Mouse (Mus musculus): ENCODE measurements around the gene Ldlrad1. TPM values are rescaled to one million over a fixed set of nuclear protein-coding genes. Genes with fewer than 3 reads are reported as not detected.

Gene Ldlrad1
- polyA plus RNA-seq, 1 experiment from 2014 or later = not detected

GRCm38 (mm10) chr4:107182796-107183195 lies 26.2 kb upstream of the Ldlrad1 start:
- no peak for ATAC-seq (ENCODE audit: low FRiP score, low read depth)
- Histone ChIP-seq H3K4me2 (replicated peaks) (no peak overlapping the region), H3K4me3 (no peak overlapping the region), H3K27ac (no peak overlapping the region), H3K36me3 (peaks cover 18% of the 10 kb centered on the region), H3K4me1 (peaks cover 19% of the 10 kb centered on the region), H3K9me3 (no peaks in the 10 kb centered on the region), H3K9ac (no peak overlapping the region), H3K27me3 (replicated peaks) (no peaks in the 10 kb centered on the region)
- 80% methylated on average over 2 of the region's 2 CpGs for WGBS

- Histone ChIP-seq H3K4me3 (no peak overlapping the region), H3K27ac (no peak overlapping the region), H3K9ac (no peak overlapping the region), H3K9me3 (no peaks in the 10 kb centered on the region), H3K36me3 (peaks cover 22% of the 10 kb centered on the region), H3K4me2 (replicated peaks) (no peak overlapping the region), H3K4me1 (peaks cover 19% of the 10 kb centered on the region), H3K27me3 (replicated peaks) (no peaks in the 10 kb centered on the region)
- ATAC-seq (ENCODE audit: low FRiP score, low read depth) = no peak
- 92% methylated on average over 4 of the region's 4 CpGs for WGBS
These were observed 25.8 kb upstream of the Ldlrad1 start for GRCm38 (mm10) chr4:107183203-107183602.

GRCm38 (mm10) chr4:107185703-107186102 lies 23.3 kb upstream of the Ldlrad1 start:
- 84% methylated on average over 3 of the region's 3 CpGs for WGBS

GRCm38 (mm10) chr4:107193841-107194240 lies 15.1 kb upstream of the Ldlrad1 start:
- WGBS = 92% methylated on average over 3 of the region's 3 CpGs
- Histone ChIP-seq H3K4me3 (no peak overlapping the region), H3K9ac (no peak overlapping the region), H3K9me3 (no peaks in the 10 kb centered on the region), H3K27ac (no peak overlapping the region), H3K27me3 (replicated peaks) (no peaks in the 10 kb centered on the region), H3K4me2 (replicated peaks) (no peak overlapping the region), H3K36me3 (peaks cover 76% of the 10 kb centered on the region), H3K4me1 (no peaks in the 10 kb centered on the region)
- no peak for ATAC-seq (ENCODE audit: low FRiP score, low read depth)

More at GRCm38 (mm10) chr4:107185703-107186102, 23.3 kb upstream of the Ldlrad1 start:
- no peak overlapping the region for H3K27ac ChIP-seq
- H3K4me3 ChIP-seq = no peak overlapping the region
- ATAC-seq (ENCODE audit: low FRiP score, low read depth) = no peak
- H3K27me3 ChIP-seq (replicated peaks) = no peaks in the 10 kb centered on the region
- no peaks in the 10 kb centered on the region for H3K9me3 ChIP-seq
- H3K36me3 ChIP-seq = peaks cover 42% of the 10 kb centered on the region
- H3K4me2 ChIP-seq (replicated peaks) = no peak overlapping the region
- no peak overlapping the region for H3K9ac ChIP-seq
- H3K4me1 ChIP-seq = peaks cover 11% of the 10 kb centered on the region

- ATAC-seq (ENCODE audit: low FRiP score, low read depth) = no peak
- 89% methylated on average over 2 of the region's 2 CpGs for WGBS
- Histone ChIP-seq H3K9ac (no peak overlapping the region), H3K27me3 (replicated peaks) (no peaks in the 10 kb centered on the region), H3K36me3 (peaks cover 83% of the 10 kb centered on the region), H3K4me2 (replicated peaks) (no peak overlapping the region), H3K4me3 (no peak overlapping the region), H3K27ac (no peak overlapping the region), H3K4me1 (no peaks in the 10 kb centered on the region), H3K9me3 (no peaks in the 10 kb centered on the region)
These were observed 12.5 kb upstream of the Ldlrad1 start for GRCm38 (mm10) chr4:107196454-107196853.

- no peak overlapping the region for H3K27ac ChIP-seq
- no peaks in the 10 kb centered on the region for H3K4me1 ChIP-seq
- no peak overlapping the region for H3K4me3 ChIP-seq
- 95% methylated on average over 5 of the region's 5 CpGs for WGBS
- peaks cover 87% of the 10 kb centered on the region for H3K36me3 ChIP-seq
- H3K27me3 ChIP-seq (replicated peaks) = no peaks in the 10 kb centered on the region
- H3K4me2 ChIP-seq (replicated peaks) = no peak overlapping the region
- ATAC-seq (ENCODE audit: low FRiP score, low read depth) = no peak
- H3K9ac ChIP-seq = no peak overlapping the region
- H3K9me3 ChIP-seq = no peaks in the 10 kb centered on the region
These were observed 10.9 kb upstream of the Ldlrad1 start for GRCm38 (mm10) chr4:107198072-107198471.

GRCm38 (mm10) chr4:107201779-107202178 lies 7.2 kb upstream of the Ldlrad1 start:
- no peak overlapping the region for H3K9ac ChIP-seq
- H3K4me1 ChIP-seq = no peaks in the 10 kb centered on the region
- ATAC-seq (ENCODE audit: low FRiP score, low read depth) = no peak
- no peaks in the 10 kb centered on the region for H3K27me3 ChIP-seq (replicated peaks)
- no peak overlapping the region for H3K4me3 ChIP-seq
- H3K4me2 ChIP-seq (replicated peaks) = no peak overlapping the region
- H3K9me3 ChIP-seq = no peaks in the 10 kb centered on the region
- H3K27ac ChIP-seq = no peak overlapping the region
- WGBS = 98% methylated on average over 3 of the region's 3 CpGs
- H3K36me3 ChIP-seq = peaks cover 84% of the 10 kb centered on the region

GRCm38 (mm10) chr4:107203001-107203400 lies 6.0 kb upstream of the Ldlrad1 start:
- peaks cover 85% of the 10 kb centered on the region for H3K36me3 ChIP-seq
- no peak for ATAC-seq (ENCODE audit: low FRiP score, low read depth)
- no peak overlapping the region for H3K4me3 ChIP-seq
- H3K9me3 ChIP-seq = no peaks in the 10 kb centered on the region
- H3K27ac ChIP-seq = no peak overlapping the region
- 88% methylated on average over 7 of the region's 7 CpGs for WGBS
- H3K4me1 ChIP-seq = no peaks in the 10 kb centered on the region
- no peaks in the 10 kb centered on the region for H3K27me3 ChIP-seq (replicated peaks)
- H3K4me2 ChIP-seq (replicated peaks) = no peak overlapping the region
- H3K9ac ChIP-seq = no peak overlapping the region

GRCm38 (mm10) chr4:107207016-107207415 lies 2.0 kb upstream of the Ldlrad1 start:
- Histone ChIP-seq H3K4me3 (no peak overlapping the region), H3K9me3 (no peaks in the 10 kb centered on the region), H3K4me2 (replicated peaks) (no peak overlapping the region), H3K4me1 (no peaks in the 10 kb centered on the region), H3K36me3 (peaks cover 55% of the 10 kb centered on the region), H3K9ac (no peak overlapping the region), H3K27ac (no peak overlapping the region), H3K27me3 (replicated peaks) (no peaks in the 10 kb centered on the region)
- 100% methylated on average over 2 of the region's 2 CpGs for WGBS
- ATAC-seq (ENCODE audit: low FRiP score, low read depth) = no peak

- 77% methylated on average over 5 of the region's 5 CpGs for WGBS
- Histone ChIP-seq H3K9me3 (no peaks in the 10 kb centered on the region), H3K4me1 (no peaks in the 10 kb centered on the region), H3K4me3 (no peak overlapping the region), H3K9ac (no peak overlapping the region), H3K4me2 (replicated peaks) (no peak overlapping the region), H3K36me3 (peaks cover 21% of the 10 kb centered on the region), H3K27me3 (replicated peaks) (no peaks in the 10 kb centered on the region), H3K27ac (no peak overlapping the region)
- no peak for ATAC-seq (ENCODE audit: low FRiP score, low read depth)
These were observed 1.6 kb downstream of the Ldlrad1 start for GRCm38 (mm10) chr4:107210483-107211097.

GRCm38 (mm10) chr4:107211465-107211864 lies 2.5 kb downstream of the Ldlrad1 start:
- Histone ChIP-seq H3K27ac (no peak overlapping the region), H3K9ac (no peak overlapping the region), H3K4me2 (replicated peaks) (no peak overlapping the region), H3K9me3 (no peaks in the 10 kb centered on the region), H3K27me3 (replicated peaks) (no peaks in the 10 kb centered on the region), H3K36me3 (peaks cover 21% of the 10 kb centered on the region), H3K4me1 (no peaks in the 10 kb centered on the region), H3K4me3 (no peak overlapping the region)
- 79% methylated on average over 4 of the region's 4 CpGs for WGBS
- no peak for ATAC-seq (ENCODE audit: low FRiP score, low read depth)

GRCm38 (mm10) chr4:107211936-107212335 lies 3.0 kb downstream of the Ldlrad1 start:
- Histone ChIP-seq H3K4me3 (no peak overlapping the region), H3K27ac (no peak overlapping the region), H3K9ac (no peak overlapping the region), H3K36me3 (peaks cover 19% of the 10 kb centered on the region), H3K4me1 (no peaks in the 10 kb centered on the region), H3K9me3 (no peaks in the 10 kb centered on the region), H3K27me3 (replicated peaks) (no peaks in the 10 kb centered on the region), H3K4me2 (replicated peaks) (no peak overlapping the region)
- 88% methylated on average over 5 of the region's 5 CpGs for WGBS
- no peak for ATAC-seq (ENCODE audit: low FRiP score, low read depth)

GRCm38 (mm10) chr4:107213279-107214011 lies 4.5 kb downstream of the Ldlrad1 start:
- Histone ChIP-seq H3K4me1 (no peaks in the 10 kb centered on the region), H3K36me3 (peaks cover 7% of the 10 kb centered on the region; the same call in 1 of the 2 replicates), H3K4me2 (replicated peaks) (no peak overlapping the region), H3K27ac (no peak overlapping the region), H3K9me3 (no peaks in the 10 kb centered on the region), H3K9ac (no peak overlapping the region), H3K4me3 (no peak overlapping the region), H3K27me3 (replicated peaks) (no peaks in the 10 kb centered on the region)
- ATAC-seq (ENCODE audit: low FRiP score, low read depth) = no peak
- WGBS = 75% methylated on average over 12 of the region's 12 CpGs
